Mouse (Mus musculus) bone marrow macrophage, adult 2 months (primary cell): ENCODE measurements around the gene Lysmd3.

ENCODE experiments used
- CTCF ChIP-seq: IDR thresholded peaks from 2 replicates; pipeline ENCODE4 v1.5.1; 2012; ENCODE audit warnings: low read depth, mild to moderate bottlenecking, low read length, moderate library complexity
- POLR2A ChIP-seq: IDR thresholded peaks from 2 replicates; pipeline ENCODE4 v1.6.1; 2012; ENCODE audit warnings: mild to moderate bottlenecking, low read depth, low read length, borderline replicate concordance

GRCm38 (mm10) chr13:81641289-81642045, 16.0 kb upstream of the Lysmd3 start:
- TF ChIP-seq CTCF (no peak), POLR2A (no peak)
